Mouse (Mus musculus) neural tube, embryonic 12.5 days (tissue): Measurements from ENCODE around the gene Ccdc33. TPM values are rescaled to one million over a fixed set of nuclear protein-coding genes. Genes with fewer than 3 reads are reported as not detected.

ENCODE experiments used
- ATAC-seq: fragments of 200-750 bp; cut with Nextera tagmentation; 2 replicates; pipeline ENCODE4 v1.8.0; 2017; ENCODE audit warnings: low read depth, mild to moderate bottlenecking, moderate TSS enrichment, moderate library complexity; ENCODE audit not compliant: low FRiP score
- H3K27ac ChIP-seq: fragments of 300-500 bp; sonication (generic); 2 replicates; pipeline ENCODE4 v1.5.1; 2016
- H3K27me3 ChIP-seq: fragments of 300-500 bp; sonication (generic); replicated peaks from 2 replicates; pipeline ENCODE4 v1.6.1; 2016; ENCODE audit warnings: mild to moderate bottlenecking
- H3K36me3 ChIP-seq: fragments of 300-500 bp; sonication (generic); 2 replicates; pipeline ENCODE4 v1.6.1; 2016; ENCODE audit warnings: mild to moderate bottlenecking
- H3K4me1 ChIP-seq: fragments of 300-500 bp; sonication (generic); 2 replicates; pipeline ENCODE4 v1.6.1; 2016
- H3K4me2 ChIP-seq: fragments of 300-500 bp; sonication (generic); replicated peaks from 2 replicates; pipeline ENCODE4 v1.6.1; 2016; ENCODE audit warnings: mild to moderate bottlenecking
- H3K4me3 ChIP-seq: fragments of 300-500 bp; sonication (generic); 2 replicates; pipeline ENCODE4 v1.5.1; 2016
- H3K9ac ChIP-seq: fragments of 300-500 bp; sonication (generic); 2 replicates; pipeline ENCODE4 v1.6.1; 2016; ENCODE audit warnings: mild to moderate bottlenecking
- H3K9me3 ChIP-seq: fragments of 300-500 bp; sonication (generic); 2 replicates; pipeline ENCODE4 v1.6.1; 2016; ENCODE audit warnings: mild to moderate bottlenecking
- WGBS: fragments of 180-500 bp; shearing (Covaris S2); methylation state at CpG from one replicate; pipeline ENCODE4 v1.1.7; 2016; 5-methylcytosine and 5-hydroxymethylcytosine counted together
- polyA plus RNA-seq: library from polyadenylated mRNA; unstranded; fragments of >200 nt; fragmentation: Nextera tagmentation; extraction: Ambion mirVana; gene quantifications from 2 replicates; pipeline ENCODE4 v1.2.1, GENCODE M21; 2016

Gene Ccdc33
- polyA plus RNA-seq, 1 experiment from 2014 or later, result 1.3 TPM

GRCm38 (mm10) chr9:58054032-58054431 lies 64.6 kb downstream of the Ccdc33 start:
- no peak overlapping the region for H3K4me2 ChIP-seq
- peaks cover 18% of the 10 kb centered on the region; the same call in 1 of the 2 replicates for H3K27me3 ChIP-seq
- no peaks in the 10 kb centered on the region for H3K36me3 ChIP-seq
- H3K4me3 ChIP-seq, result no peak overlapping the region
- H3K4me1 ChIP-seq, result peaks cover 34% of the 10 kb centered on the region
- no peaks in the 10 kb centered on the region for H3K9me3 ChIP-seq
- no peak for ATAC-seq
- H3K9ac ChIP-seq, result no peak overlapping the region
- no peak overlapping the region for H3K27ac ChIP-seq
- WGBS, result 97% methylated on average over 1 of the region's 1 CpGs

- H3K4me2 ChIP-seq, result no peak overlapping the region
- no peak overlapping the region for H3K9ac ChIP-seq
- no peaks in the 10 kb centered on the region for H3K9me3 ChIP-seq
- H3K36me3 ChIP-seq, result no peaks in the 10 kb centered on the region
- H3K4me3 ChIP-seq, result no peak overlapping the region
- H3K27me3 ChIP-seq, result peaks cover 18% of the 10 kb centered on the region; the same call in 1 of the 2 replicates
- WGBS, result 51% methylated on average over 3 of the region's 3 CpGs
- ATAC-seq, result no peak
- H3K4me1 ChIP-seq, result peaks cover 39% of the 10 kb centered on the region
- H3K27ac ChIP-seq, result no peak overlapping the region
Measured at GRCm38 (mm10) chr9:58053544-58053943, 65.1 kb downstream of the Ccdc33 start.

GRCm38 (mm10) chr9:58053102-58053501 lies 65.5 kb downstream of the Ccdc33 start:
- no peak for ATAC-seq
- Histone ChIP-seq H3K9ac (no peak overlapping the region), H3K27ac (no peak overlapping the region), H3K36me3 (no peaks in the 10 kb centered on the region), H3K4me2 (no peak overlapping the region), H3K4me3 (no peak overlapping the region), H3K27me3 (peaks cover 18% of the 10 kb centered on the region; the same call in 1 of the 2 replicates), H3K9me3 (no peaks in the 10 kb centered on the region), H3K4me1 (peaks cover 43% of the 10 kb centered on the region)
- 18% methylated on average over 3 of the region's 3 CpGs for WGBS

- no peaks in the 10 kb centered on the region for H3K36me3 ChIP-seq
- H3K27me3 ChIP-seq, result peaks cover 16% of the 10 kb centered on the region; the same call in 1 of the 2 replicates
- no peak for ATAC-seq
- H3K9me3 ChIP-seq, result no peaks in the 10 kb centered on the region
- no peak overlapping the region for H3K27ac ChIP-seq
- 31% methylated on average over 5 of the region's 5 CpGs for WGBS
- no peak overlapping the region for H3K4me2 ChIP-seq
- H3K4me1 ChIP-seq, result peaks cover 54% of the 10 kb centered on the region
- no peak overlapping the region for H3K4me3 ChIP-seq
- no peak overlapping the region for H3K9ac ChIP-seq
Measured at GRCm38 (mm10) chr9:58051937-58052336, 66.7 kb downstream of the Ccdc33 start.

- Histone ChIP-seq H3K4me2 (no peak overlapping the region), H3K9me3 (no peaks in the 10 kb centered on the region), H3K4me1 (peaks cover 64% of the 10 kb centered on the region), H3K4me3 (no peak overlapping the region), H3K36me3 (no peaks in the 10 kb centered on the region), H3K27me3 (peaks cover 14% of the 10 kb centered on the region; the same call in 1 of the 2 replicates), H3K27ac (no peak overlapping the region), H3K9ac (no peak overlapping the region)
- no peak for ATAC-seq
- WGBS, result 76% methylated on average over 7 of the region's 7 CpGs
Measured at GRCm38 (mm10) chr9:58049861-58050260, 68.8 kb downstream of the Ccdc33 start.

GRCm38 (mm10) chr9:58049186-58049585 lies 69.4 kb downstream of the Ccdc33 start:
- 50% methylated on average over 6 of the region's 6 CpGs for WGBS

GRCm38 (mm10) chr9:58048621-58049020 lies 70.0 kb downstream of the Ccdc33 start:
- WGBS, result 16% methylated on average over 6 of the region's 6 CpGs
- H3K27ac ChIP-seq, result peak overlapping the region; percentile 9; the same call in 1 of the 2 replicates
- peaks cover 8% of the 10 kb centered on the region; the same call in 1 of the 2 replicates for H3K27me3 ChIP-seq
- no peak overlapping the region for H3K4me3 ChIP-seq
- H3K36me3 ChIP-seq, result no peaks in the 10 kb centered on the region
- H3K9me3 ChIP-seq, result no peaks in the 10 kb centered on the region
- 0 out of 2 replicates have a peak overlapping the region, but pooled peaks have one; percentile 41 for H3K9ac ChIP-seq
- no peak for ATAC-seq
- H3K4me1 ChIP-seq, result peaks cover 76% of the 10 kb centered on the region
- peak overlapping the region; percentile 36 for H3K4me2 ChIP-seq

More at GRCm38 (mm10) chr9:58049186-58049585, 69.4 kb downstream of the Ccdc33 start:
- ATAC-seq, result no peak
- no peak overlapping the region for H3K4me3 ChIP-seq
- peaks cover 71% of the 10 kb centered on the region for H3K4me1 ChIP-seq
- H3K4me2 ChIP-seq, result peak overlapping the region; percentile 36; the same call in 1 of the 2 replicates
- no peaks in the 10 kb centered on the region for H3K9me3 ChIP-seq
- H3K27me3 ChIP-seq, result peaks cover 14% of the 10 kb centered on the region; the same call in 1 of the 2 replicates
- H3K27ac ChIP-seq, result peak overlapping the region; percentile 9; the same call in 1 of the 2 replicates
- no peaks in the 10 kb centered on the region for H3K36me3 ChIP-seq
- no peak overlapping the region for H3K9ac ChIP-seq

GRCm38 (mm10) chr9:58047061-58047460 lies 71.6 kb downstream of the Ccdc33 start:
- no peak overlapping the region for H3K4me3 ChIP-seq
- WGBS, result 78% methylated on average over 10 of the region's 10 CpGs
- no peak overlapping the region for H3K9ac ChIP-seq
- H3K27ac ChIP-seq, result no peak overlapping the region
- no peaks in the 10 kb centered on the region for H3K9me3 ChIP-seq
- no peak for ATAC-seq
- no peak overlapping the region for H3K4me2 ChIP-seq
- 0 out of 2 replicates have a peak, but pooled peaks cover 8% of the 10 kb centered on the region for H3K27me3 ChIP-seq
- H3K36me3 ChIP-seq, result no peaks in the 10 kb centered on the region
- peaks cover 85% of the 10 kb centered on the region for H3K4me1 ChIP-seq

- H3K4me3 ChIP-seq, result no peak overlapping the region
- H3K4me2 ChIP-seq, result no peak overlapping the region
- ATAC-seq, result no peak
- 7% methylated on average over 4 of the region's 4 CpGs for WGBS
- no peak overlapping the region for H3K27ac ChIP-seq
- H3K9me3 ChIP-seq, result no peaks in the 10 kb centered on the region
- no peaks in the 10 kb centered on the region for H3K36me3 ChIP-seq
- 0 out of 2 replicates have a peak, but pooled peaks cover 8% of the 10 kb centered on the region for H3K27me3 ChIP-seq
- H3K9ac ChIP-seq, result no peak overlapping the region
- peaks cover 90% of the 10 kb centered on the region for H3K4me1 ChIP-seq
Measured at GRCm38 (mm10) chr9:58045646-58046045, 73.0 kb downstream of the Ccdc33 start.

GRCm38 (mm10) chr9:58044828-58045227 lies 73.8 kb downstream of the Ccdc33 start:
- H3K27ac ChIP-seq, result peak overlapping the region; percentile 26; the same call in 1 of the 2 replicates
- H3K9ac ChIP-seq, result no peak overlapping the region
- H3K36me3 ChIP-seq, result no peaks in the 10 kb centered on the region
- no peaks in the 10 kb centered on the region for H3K9me3 ChIP-seq
- no peak overlapping the region; the same call in none of the 2 replicates for H3K4me2 ChIP-seq
- H3K27me3 ChIP-seq, result peaks cover 4% of the 10 kb centered on the region; the same call in 1 of the 2 replicates
- 8% methylated on average over 10 of the region's 10 CpGs for WGBS
- peaks cover 89% of the 10 kb centered on the region for H3K4me1 ChIP-seq
- peak; percentile 41; the same call in 1 of the 2 replicates for ATAC-seq
- H3K4me3 ChIP-seq, result no peak overlapping the region

GRCm38 (mm10) chr9:58043496-58044017 lies 75.1 kb downstream of the Ccdc33 start:
- WGBS, result 46% methylated on average over 10 of the region's 10 CpGs
- Histone ChIP-seq H3K9me3 (no peaks in the 10 kb centered on the region), H3K9ac (no peak overlapping the region), H3K36me3 (no peaks in the 10 kb centered on the region), H3K27ac (no peak overlapping the region), H3K27me3 (peaks cover 11% of the 10 kb centered on the region; the same call in 1 of the 2 replicates), H3K4me2 (no peak overlapping the region), H3K4me3 (no peak overlapping the region), H3K4me1 (peaks cover 83% of the 10 kb centered on the region)
- ATAC-seq, result peak; percentile 48; the same call in 1 of the 2 replicates

GRCm38 (mm10) chr9:58042391-58042790 lies 76.2 kb downstream of the Ccdc33 start:
- Histone ChIP-seq H3K27me3 (peaks cover 19% of the 10 kb centered on the region), H3K4me2 (no peak overlapping the region), H3K9me3 (no peaks in the 10 kb centered on the region), H3K9ac (no peak overlapping the region), H3K4me1 (peaks cover 77% of the 10 kb centered on the region), H3K27ac (no peak overlapping the region), H3K36me3 (no peaks in the 10 kb centered on the region), H3K4me3 (no peak overlapping the region)
- WGBS, result 16% methylated on average over 10 of the region's 10 CpGs
- no peak for ATAC-seq
